Mouse (Mus musculus) bone marrow, adult 2 months (tissue): ENCODE results near the gene D7Ertd443e. TPM values are rescaled to one million over a fixed set of nuclear protein-coding genes. Genes with fewer than 3 reads are reported as not detected.

ENCODE experiments used
- H3K27ac ChIP-seq: fragments of 200-500 bp; 2 replicates; pipeline ENCODE4 v1.5.1; 2012; ENCODE audit warnings: low read depth, mild to moderate bottlenecking, control low read depth, inconsistent platforms, low read length; ENCODE audit not compliant: control insufficient read depth, poor library complexity, insufficient read depth
- H3K4me1 ChIP-seq: fragments of 200-500 bp; 2 replicates; pipeline ENCODE4 v1.6.1; 2011; ENCODE audit warnings: low read length; ENCODE audit not compliant: control insufficient read depth, insufficient read depth
- H3K4me3 ChIP-seq: fragments of 200-500 bp; replicated peaks from 2 replicates; pipeline ENCODE3; 2011; ENCODE audit warnings: mild to moderate bottlenecking, low read depth, low read length, control low read depth; ENCODE audit not compliant: control insufficient read depth
- CTCF ChIP-seq: fragments of 200-500 bp; IDR thresholded peaks from 2 replicates; pipeline ENCODE4 v1.5.1; 2011; ENCODE audit warnings: low read length, control low read depth; ENCODE audit not compliant: control insufficient read depth, insufficient read depth
- POLR2A ChIP-seq: fragments of 200-500 bp; IDR thresholded peaks from 2 replicates; pipeline ENCODE4 v1.6.1; 2011; ENCODE audit warnings: low read depth, mild to moderate bottlenecking, control low read depth, low read length, borderline replicate concordance; ENCODE audit not compliant: control insufficient read depth
- WGBS: fragments of 180-500 bp; shearing (Covaris S2); methylation state at CpG from one replicate; pipeline ENCODE4 v1.1.7; 2018; 5-methylcytosine and 5-hydroxymethylcytosine counted together
- polyA plus RNA-seq: library from polyadenylated mRNA; stranded (reverse); fragments of >200 nt; gene quantifications from 2 replicates; pipeline ENCODE4 v1.2.4, GENCODE M21; 2011; ENCODE audit warnings: low replicate concordance; ENCODE audit not compliant: missing spikeins, insufficient read depth, insufficient read length

D7Ertd443e gene
- polyA plus RNA-seq, 1 experiment = not detected

DNA sequence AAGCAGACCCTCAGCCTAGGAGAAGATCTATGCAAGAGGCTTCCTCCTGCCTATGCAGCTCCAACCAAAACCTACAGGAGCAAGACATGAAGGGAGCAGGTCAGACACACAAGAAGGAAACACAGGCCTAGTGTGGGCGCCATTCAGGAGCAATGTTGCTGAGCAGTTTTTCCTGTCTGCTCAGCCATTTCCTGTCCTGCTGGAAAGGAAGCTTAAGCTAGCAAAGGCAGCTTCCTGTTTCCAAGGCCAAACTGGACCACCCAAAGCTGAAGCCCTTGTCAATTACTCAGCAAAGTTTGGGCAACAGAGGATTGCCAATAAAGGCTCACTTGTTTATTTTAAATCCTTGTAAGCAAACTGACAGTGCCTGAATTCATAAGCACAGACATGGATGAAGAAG, 142.7 kb downstream of the D7Ertd443e start:
- 65% methylated on average over 1 of the region's 1 CpGs for WGBS
- no peak for TF ChIP-seq POLR2A
- TF ChIP-seq CTCF = no peak
- Histone ChIP-seq H3K4me3 (no peak overlapping the region), H3K27ac (no peak overlapping the region), H3K4me1 (no peaks in the 10 kb centered on the region)

DNA sequence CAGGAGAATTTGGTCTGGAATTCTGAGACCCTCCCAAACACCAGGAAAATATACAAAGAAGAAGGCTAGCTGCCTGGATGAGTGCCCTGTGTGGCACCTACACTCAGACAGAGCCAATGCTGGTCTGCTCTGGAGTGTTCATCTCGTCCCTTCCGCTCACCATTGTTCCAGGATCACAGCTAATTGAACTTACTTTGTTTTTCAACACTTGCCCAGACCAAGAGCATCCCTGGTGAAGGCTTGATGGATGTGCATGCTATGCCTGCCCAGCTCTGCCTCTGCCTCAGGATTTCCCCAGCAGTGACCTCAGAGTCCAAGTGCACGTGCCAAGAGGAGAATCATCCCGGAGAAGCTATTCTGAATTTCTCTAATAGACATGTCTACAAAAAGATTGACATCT, 144.2 kb downstream of the D7Ertd443e start:
- no peak overlapping the region for H3K27ac ChIP-seq
- TF ChIP-seq POLR2A = no peak
- TF ChIP-seq CTCF = no peak
- no peak overlapping the region for H3K4me3 ChIP-seq
- H3K4me1 ChIP-seq = no peaks in the 10 kb centered on the region
- WGBS = 85% methylated on average over 4 of the region's 4 CpGs

DNA sequence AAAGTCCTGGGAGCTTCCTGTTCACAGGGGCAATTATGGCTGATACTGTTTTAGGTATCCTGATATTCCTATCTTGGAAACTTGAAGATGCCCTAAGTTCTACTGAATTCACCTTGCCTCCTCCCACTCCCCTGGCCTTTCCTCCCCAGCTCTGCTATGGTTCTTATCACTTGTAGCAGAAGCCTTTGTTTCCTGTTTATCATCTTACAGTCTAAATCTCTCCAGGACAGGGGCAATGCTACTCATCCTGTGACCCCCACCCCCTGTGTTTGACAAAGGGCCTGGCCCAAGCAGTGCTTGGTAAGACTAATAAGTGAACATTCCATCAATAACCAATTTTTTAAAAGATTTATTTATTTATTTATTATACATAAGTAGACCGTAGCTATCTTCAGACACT, 144.9 kb downstream of the D7Ertd443e start:
- 85% methylated on average over 1 of the region's 1 CpGs for WGBS
- TF ChIP-seq CTCF (no peak), POLR2A (no peak)
- Histone ChIP-seq H3K4me3 (no peak overlapping the region), H3K27ac (no peak overlapping the region), H3K4me1 (no peaks in the 10 kb centered on the region)

DNA sequence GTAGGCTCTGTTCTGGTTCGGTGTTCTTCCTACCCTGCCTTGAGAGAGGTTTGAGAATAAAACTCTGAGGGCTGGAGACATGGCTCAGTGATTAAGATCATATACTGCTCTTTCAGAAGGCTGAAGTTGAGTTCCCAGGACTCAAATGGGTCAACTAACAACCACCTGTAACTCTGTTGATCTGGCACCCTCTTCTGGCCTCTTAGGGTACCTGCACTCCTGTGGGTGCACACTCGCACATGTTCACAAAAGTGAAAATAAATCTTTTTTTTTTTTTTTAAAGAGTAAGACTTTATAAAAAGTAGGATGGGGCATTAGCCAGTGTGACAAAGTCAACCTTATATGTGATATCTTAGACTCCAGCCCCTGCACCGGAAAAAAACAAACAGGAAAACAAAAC, 146.6 kb downstream of the D7Ertd443e start:
- no peak overlapping the region for H3K4me3 ChIP-seq
- whole genome bisulfite sequencing = 89% methylated on average over 3 of the region's 3 CpGs
- H3K27ac ChIP-seq = no peak overlapping the region
- no peaks in the 10 kb centered on the region for H3K4me1 ChIP-seq
- TF ChIP-seq POLR2A (no peak), CTCF (no peak)

DNA sequence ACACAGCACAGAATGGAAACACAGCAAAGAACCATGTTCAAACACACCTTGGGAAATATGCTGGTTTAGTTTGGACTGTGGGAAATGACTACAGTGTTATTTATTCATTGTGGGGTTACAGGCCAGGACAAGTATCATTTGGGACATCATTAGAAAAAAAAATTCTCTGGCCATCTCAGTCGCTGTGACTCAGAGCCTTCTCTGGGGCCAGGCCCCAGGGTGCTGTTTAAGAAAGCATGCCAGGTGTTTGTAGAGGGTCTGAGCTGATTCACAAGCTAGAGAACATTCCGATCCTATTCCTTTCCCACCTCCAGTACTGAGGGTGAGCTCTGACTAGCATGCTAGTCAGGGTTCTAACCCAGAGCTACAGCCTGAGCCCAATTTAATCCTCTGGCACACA, 148.1 kb downstream of the D7Ertd443e start:
- Histone ChIP-seq H3K4me3 (no peak overlapping the region), H3K27ac (no peak overlapping the region), H3K4me1 (no peaks in the 10 kb centered on the region)
- 74% methylated on average over 2 of the region's 2 CpGs for WGBS
- TF ChIP-seq POLR2A (no peak), CTCF (no peak)

DNA sequence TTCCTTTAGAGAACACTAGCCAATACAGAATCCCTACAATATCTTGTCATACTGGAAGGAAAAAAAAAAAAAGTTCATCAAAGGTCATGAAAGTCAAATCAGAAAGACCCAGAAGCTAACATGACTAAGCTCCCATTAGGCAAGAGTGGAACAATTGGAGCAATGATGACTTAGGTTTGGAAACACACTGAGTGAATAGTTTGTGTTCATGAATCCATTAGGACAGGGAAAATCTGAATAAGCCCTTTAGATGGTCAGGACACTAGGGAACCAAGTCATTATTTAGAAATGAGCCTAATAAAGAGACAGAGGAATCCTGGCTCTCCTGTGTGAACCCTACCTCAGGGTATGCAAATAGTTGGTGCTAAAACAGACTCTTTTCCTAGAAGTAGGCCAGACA, 148.7 kb downstream of the D7Ertd443e start:
- TF ChIP-seq CTCF (no peak), POLR2A (no peak)
- no peak overlapping the region for H3K4me3 ChIP-seq

DNA sequence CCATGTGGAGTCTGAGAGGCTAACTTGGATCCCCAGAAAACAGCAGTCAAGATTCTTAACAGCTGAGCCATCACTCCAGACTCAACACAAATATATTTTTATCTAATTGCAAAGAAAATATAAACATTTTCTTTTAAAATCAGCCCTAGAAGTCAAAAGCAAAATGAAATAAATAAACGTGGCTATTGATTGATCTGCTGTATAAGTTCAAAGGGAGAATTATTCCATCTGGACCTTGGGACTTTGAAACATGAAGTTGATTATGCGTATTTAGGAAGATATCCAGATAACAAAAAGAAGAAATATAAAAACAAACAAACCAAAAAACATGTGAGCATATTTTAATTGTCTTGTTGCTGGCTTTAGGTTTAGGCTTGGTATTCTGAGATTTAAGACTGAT, 149.9 kb downstream of the D7Ertd443e start:
- Histone ChIP-seq H3K4me3 (no peak overlapping the region), H3K27ac (no peak overlapping the region), H3K4me1 (no peaks in the 10 kb centered on the region)
- TF ChIP-seq POLR2A (no peak), CTCF (no peak)
- 65% methylated on average over 2 of the region's 2 CpGs for WGBS

More for the DNA sequence above, 148.7 kb downstream of the D7Ertd443e start:
- H3K27ac ChIP-seq = no peak overlapping the region
- H3K4me1 ChIP-seq = no peaks in the 10 kb centered on the region

DNA sequence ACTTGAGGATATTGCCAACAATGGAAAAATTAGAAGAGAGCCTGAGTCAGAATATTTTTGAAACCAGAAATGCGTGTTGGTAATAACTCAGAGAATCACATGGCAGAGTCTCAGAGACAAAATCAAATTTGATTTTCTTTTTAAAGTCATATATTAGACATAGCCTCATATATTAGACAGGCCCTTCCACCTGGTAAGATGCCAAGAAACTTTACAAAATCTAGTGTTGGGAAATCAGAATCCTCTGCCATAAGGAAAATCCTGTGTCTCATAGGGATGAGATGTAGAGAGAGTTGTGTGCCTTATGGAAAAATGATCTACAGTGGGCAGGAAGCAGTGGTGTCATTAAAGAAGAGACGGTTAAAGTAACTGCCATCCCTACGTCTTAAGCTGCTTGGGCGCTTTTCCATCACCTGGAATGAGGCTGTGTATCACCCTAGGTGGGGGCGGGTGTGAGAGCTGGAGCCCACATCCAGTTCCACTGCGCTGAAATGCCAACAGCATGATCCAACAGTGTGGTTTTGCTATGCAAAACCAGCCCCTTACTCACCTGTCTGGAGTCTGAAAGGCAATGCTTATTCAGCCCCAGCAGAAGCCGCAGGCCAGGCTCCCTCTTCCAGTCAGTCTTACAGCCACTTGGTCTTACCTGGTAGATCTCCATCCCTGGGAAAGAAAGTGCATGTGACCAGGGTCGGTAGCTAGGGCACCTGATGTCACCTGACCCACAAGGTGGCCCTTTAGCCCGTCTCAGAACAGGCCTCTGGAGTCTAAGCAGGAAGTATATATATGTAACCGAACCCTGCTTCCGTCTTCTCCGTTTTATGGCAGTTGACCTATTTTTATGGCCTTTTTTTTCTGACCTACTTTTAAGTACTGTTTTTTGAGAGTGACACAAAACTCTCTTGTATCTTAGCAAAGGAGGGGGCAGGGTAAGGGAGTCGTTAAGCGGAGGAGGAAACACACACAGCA, 153.8 kb downstream of the D7Ertd443e start, which contains the start of gene Adam12:
Adam12 (minus strand) TSS at position 769 of the 969 bp plus-strand sequence.
- TF ChIP-seq CTCF (no peak), POLR2A (no peak)
- WGBS = 60% methylated on average over 14 of the region's 14 CpGs
- H3K4me3 ChIP-seq = no peak within 1 kb of the TSS
- H3K4me1 ChIP-seq = no peaks in the 10 kb centered on the region
- H3K27ac ChIP-seq = no peak within 1 kb of the TSS; the same call in 1 of the 2 replicates
